Mouse (Mus musculus) gastrocnemius, postnatal 36 days (tissue): ENCODE measurements at regions not wholly inside any gene's neighbourhood (a gene's known extent, or its start where the extent isn't known, plus 50 kb on each side); places are given as distances from the start of the nearest gene placed in this dataset.
"Not testable (repeated sequence)": the region's sequence is repeated elsewhere in the genome, so short reads cannot be mapped to it uniquely, and the experiment has no call there.

Source experiments
- DNase-seq, 2 experiments: peaks; one replicate each; pipeline ENCODE4 v3.0.0; 2022
- intact Hi-C: fragments of 180-260 bp; cut with DNase I; formaldehyde crosslinking; loops from one replicate; pipeline ENCODE4 v1.15.1; 2025

DNA sequence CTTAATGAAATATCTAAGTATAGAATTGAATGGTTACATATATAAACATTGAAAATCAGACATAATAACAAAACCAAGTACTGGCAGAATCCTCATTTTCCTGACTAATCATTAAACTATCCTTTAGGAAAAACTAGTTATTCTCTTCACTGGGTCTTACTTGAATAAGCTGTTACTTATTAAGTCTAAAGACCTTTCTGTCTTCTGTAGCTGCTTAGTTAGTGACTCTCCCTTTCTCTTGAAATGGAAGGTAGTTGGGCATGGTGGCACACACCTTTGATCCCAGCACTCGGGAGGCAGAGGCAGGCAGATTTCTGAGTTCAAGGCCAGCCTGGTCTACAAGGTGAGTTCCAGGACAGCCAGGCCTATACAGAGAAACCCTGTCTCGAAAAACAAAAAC is 135.9 kb upstream of the Abcb5 start:
- DNase-seq, intact Hi-C loops: not testable (repeated sequence)

DNA sequence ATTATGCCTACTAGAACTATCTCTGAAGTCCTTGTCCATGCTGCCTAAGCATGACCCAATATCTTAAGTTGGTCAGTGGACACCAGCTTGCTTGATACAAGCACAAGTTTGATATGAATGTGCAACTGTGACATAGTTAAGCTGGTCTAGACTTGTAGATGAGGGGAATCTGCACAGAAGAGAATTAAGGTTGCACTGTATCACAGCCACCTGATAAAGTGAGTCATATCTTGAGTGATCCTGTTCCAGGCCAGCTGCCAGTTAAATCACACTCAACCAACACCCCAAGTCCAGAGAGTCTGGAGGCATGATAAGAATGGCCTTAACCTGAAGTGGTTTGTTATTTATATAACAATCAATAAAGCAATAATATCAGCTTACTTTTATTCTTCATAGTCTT is 133.5 kb upstream of the Abcb5 start:
- intact Hi-C loops, result no loop called here
- no peak for DNase-seq

DNA sequence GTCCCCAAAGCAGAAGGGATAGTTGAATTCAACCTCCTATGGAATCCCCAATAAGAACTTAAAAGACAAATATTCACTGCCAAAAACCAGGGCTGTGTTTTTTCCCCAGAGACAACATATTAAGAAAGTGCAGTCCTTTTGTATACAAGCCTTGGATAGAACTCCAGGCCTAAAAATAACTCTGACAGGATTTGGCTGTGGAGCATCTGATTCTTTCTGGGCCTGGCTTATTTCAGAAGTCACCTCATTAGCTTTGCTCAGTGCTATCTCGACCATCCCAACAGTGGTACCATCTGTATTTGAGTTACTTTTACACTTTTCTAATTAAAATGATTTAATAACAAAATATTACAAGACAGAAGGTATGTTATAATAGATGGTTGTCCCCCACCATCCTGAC is 131.6 kb upstream of the Abcb5 start:
- intact Hi-C loops, result no loop called here
- DNase-seq, result no peak

DNA sequence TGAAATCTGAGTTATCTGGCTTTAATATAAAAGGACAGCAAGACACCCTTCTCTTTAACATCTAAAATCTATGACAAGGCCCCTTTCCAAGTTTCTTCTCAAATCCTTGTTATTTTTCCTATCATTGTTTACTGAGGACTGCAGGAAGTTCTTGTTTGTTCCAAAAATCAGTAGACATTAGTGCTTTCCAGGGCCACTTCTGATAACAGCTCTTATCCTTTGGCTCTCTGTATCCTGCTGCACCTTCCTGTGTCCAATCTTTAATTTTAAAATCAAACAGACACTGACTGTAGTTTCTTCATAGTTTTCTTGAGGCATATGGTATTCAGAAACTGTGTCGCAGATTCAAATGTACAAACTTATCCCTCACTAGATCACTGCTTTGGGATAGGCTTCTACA is 128.1 kb upstream of the Abcb5 start:
- intact Hi-C loops, result no loop called here
- no peak for DNase-seq

DNA sequence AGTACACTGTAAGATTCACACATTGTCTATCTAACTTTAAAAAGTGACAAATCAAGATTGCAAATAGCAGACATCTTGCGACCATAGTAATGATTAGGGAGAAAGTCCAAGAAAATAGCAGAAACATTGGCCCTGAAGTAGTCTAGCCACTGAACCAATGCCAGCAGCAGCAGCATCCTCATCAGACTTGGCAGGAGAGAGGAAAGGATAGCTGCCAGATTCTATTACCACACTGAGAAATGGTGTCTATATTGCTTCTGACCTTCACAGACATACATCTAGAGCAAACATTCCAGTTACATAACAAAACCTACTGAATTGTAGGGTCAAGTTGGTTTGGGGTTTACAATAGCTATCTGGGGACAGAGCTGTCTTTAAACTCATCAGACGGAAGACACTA is 127.2 kb upstream of the Abcb5 start:
- intact Hi-C loops, result no loop called here
- DNase-seq, result no peak

DNA sequence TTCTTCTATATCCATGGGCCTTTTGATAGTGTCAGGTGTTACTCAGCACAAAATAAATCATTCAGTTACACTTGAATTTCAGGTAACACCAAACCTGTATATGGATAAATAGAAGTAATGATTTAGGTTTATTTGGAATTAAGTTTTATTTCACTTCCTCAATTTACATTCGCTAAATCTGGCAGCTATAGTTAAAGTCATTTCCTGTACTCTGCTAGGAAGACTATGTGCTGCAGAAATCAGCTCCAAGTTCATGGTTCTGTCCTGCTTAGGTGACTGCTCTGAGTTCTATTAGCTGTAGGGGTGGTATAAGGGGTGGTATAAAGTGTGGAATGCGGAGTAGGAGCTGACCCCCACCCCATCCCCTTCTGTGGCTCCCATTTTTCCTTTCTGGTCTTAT is 123.1 kb upstream of the Abcb5 start:
- intact Hi-C loops, result no loop called here

DNA sequence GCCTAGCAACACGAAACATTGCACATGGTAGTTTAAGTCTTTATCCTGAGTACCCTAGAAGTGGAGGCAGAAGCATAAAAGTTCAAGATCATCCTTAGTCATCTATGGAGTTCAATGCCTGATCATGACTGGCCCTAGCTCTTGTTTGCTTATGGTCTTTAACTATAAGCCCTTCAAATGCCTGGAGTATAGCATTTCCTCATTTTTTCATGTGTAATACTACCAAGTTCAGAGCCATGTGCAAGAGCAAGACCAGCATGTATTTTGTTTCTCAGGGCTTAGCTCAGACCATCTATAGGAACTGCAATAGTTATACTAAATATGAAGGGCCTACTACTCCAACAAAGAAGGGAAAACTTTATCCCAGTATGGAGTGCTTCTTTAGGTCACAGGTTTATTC is 122.4 kb upstream of the Abcb5 start:
- intact Hi-C loops, result no loop called here
- DNase-seq, result no peak

More for the DNA sequence above, 123.1 kb upstream of the Abcb5 start:
- no peak for DNase-seq

DNA sequence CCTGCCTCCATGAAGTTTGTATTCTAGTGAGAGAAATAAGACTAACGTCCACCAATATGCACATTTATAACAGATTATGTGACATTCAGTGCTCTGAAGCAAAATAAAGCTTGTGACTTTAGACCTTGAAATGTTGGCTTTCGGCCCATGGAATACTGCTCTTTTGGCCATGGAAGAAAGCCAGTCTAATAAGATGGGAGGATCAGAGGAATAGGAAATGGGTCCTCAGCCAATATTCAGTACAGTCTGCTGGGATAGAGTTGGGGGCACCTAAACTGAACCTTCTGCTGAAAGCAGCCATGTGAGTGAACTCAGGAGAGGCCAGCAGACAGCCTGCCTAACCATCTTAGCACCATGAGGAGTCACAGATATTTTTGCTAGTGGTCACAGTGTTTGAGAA is 118.6 kb upstream of the Abcb5 start:
- intact Hi-C loops, result no loop called here
- no peak for DNase-seq

DNA sequence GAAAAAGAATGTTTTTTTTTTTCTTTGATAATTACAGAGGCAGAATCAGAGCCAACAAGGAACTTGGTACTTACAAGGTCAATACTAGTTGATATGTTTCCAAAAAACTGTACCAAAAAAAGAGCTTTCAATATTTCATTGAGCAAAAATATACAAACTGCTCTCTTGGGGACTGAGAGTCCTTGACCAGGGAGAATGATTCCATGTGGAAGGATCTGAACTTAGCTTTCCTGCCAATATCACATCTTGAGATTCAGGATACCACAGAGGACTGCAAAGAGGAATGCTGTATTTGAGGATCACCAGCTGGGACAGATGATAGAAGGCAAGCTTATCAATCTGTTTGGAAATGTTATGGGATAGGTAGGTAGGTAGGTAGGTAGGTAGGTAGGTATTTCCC is 116.6 kb upstream of the Abcb5 start:
- no peak for DNase-seq

DNA sequence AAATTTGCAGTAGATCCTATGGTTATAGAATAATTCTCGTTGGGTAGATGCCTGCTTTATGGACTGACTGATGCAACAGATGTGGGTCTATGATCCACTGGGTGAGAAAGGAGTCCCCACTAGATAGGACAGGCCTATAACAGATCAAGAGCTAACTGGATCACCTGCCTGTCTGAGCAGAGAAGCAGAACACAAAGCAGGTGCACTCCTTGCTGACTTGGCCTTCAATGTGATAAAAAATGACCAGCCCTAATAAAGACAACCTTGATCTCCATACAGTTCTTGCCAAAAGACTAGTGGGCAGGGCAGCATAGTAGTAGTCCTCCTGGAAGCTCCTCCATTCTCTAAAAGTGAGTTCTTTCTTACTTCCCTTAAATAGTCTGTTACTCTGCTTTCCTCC is 109.6 kb upstream of the Abcb5 start:
- intact Hi-C loops, result no loop called here
- no peak for DNase-seq

More for the DNA sequence above, 116.6 kb upstream of the Abcb5 start:
- intact Hi-C loops, result no loop called here

DNA sequence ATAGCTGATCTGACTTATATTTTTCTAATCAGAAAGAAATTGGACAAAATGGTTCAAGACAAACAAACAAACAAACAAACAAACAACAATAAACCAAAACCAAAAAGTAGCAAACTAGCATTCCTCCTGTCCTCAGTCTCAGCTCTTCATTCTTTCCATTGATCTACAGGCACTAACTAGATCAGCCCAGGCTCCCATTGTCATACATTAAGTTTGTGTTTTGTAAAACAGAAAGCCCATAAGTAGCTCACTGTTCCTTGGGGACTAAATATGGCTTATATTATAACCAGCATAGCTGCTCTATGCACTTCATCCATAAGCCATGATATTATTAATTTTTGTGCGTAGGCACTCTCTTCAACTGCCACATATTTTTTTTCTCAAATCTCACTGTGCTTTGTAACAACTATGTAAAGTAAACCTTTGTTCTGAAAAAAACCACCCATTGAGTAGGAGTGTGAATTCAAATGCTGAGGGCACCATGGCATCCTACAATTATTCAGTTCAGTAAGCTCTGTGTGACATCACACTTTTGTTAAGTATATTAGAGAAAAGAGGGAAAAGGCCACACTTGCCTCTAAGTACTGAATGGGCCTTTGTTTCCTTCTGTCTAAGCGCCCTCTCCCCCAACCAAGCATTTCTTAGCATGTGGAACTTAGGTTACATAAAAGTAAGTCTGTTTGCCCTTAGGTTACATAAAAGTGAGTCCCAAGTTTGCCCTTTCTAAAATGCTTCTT is 108.7 kb upstream of the Abcb5 start:
- DNase-seq, result no peak
- intact Hi-C loops, result no loop called here

DNA sequence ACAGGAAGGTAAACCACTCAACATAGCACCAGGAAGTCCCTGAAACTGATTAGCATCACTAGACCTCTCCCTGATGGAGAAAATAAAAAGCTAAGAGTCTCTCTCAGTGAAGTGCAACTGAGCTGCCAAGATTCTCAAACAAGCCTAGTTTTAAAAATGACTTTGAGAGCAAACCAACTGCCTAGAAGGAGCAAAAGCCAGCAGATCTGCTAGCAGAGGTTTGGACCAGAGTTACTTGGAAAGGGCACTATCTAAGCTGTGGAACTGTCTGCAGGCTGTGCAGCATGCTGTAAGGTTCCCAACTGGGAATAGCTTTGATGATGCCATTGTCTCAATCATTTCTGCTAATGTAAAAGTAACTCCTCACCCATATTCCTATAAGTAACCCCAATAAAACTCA is 107.9 kb upstream of the Abcb5 start:
- DNase-seq, result no peak
- intact Hi-C loops, result no loop called here

DNA sequence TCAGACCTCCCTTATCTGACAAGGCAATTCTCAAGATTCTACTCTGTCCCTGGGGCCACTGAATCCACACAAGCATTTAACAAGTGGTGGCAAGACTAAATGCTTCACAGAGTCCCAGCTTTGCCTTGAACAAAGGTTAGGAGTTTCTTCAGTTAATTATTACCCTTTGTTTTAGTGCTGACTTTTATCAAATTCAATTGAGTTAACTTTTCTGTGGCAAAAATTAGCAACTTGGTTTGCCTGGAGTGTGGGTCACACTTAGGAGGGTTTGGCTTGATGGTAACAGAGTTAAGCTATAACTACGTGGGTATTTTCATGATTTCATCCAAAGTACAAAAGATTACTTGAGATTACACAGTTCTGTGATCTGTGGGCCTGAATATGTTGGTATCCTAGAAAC is 104.7 kb upstream of the Abcb5 start:
- DNase-seq, result no peak
- intact Hi-C loops, result no loop called here

DNA sequence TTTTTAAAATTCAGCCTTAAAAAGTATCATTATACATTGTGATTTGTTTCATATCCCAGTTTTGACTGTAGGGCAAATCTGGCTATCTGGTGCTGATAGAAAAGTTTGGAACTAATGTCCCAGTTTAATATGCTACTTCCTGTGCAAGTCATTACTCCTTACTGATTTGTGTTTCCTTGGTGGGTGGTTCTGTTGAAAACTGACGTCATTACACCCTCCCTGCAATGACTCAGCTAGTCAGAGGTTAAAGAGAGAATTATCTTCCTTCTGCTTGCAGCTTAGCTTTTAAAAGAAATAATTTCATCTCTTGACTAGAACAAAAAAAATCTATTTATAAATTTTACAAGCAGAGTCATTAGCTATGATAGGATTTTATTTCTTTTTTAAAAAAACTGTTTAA is 104.2 kb upstream of the Abcb5 start:
- intact Hi-C loops, result no loop called here

DNA sequence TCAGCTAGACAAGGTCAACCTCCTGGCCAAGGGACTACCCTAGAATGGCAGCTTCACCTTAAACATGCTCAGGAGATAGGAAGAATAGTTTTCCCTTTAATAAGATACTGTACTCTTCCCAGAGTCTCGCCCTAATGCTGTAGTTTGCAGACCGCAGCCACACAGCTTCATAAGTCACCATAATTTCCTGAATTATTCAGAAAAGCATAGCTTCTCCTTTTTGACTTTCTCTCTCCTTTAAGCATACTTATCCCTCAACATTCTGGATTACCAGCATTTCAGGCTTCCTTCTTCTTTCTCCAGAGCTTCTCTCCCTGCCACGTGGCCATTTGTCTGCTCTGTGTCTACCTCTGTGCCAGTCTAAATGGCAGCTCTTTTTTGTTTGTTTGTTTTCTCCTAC is 103.5 kb upstream of the Abcb5 start:
- intact Hi-C loops, result no loop called here
- no peak for DNase-seq

More for the DNA sequence above, 104.2 kb upstream of the Abcb5 start:
- DNase-seq, result no peak

DNA sequence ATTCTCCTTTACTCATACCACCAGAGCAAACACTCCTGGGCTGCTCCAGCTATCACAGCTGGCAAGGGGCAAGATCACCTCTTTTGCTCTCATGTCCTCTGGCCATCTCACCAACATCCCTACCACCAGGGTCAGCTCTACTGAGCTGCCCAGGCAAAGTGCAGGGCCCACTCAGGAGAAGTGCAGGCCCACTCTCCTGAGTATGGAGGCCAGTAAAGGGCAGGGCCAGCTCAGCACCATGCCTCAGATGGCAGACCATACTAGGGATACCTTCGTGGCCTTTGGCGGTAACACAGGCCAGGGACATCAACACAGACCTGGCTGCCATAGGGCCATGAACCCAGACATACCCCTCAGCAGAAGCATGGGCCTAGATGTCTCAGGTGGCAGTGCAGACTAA is 101.9 kb upstream of the Abcb5 start:
- intact Hi-C loops, result no loop called here
- no peak for DNase-seq

DNA sequence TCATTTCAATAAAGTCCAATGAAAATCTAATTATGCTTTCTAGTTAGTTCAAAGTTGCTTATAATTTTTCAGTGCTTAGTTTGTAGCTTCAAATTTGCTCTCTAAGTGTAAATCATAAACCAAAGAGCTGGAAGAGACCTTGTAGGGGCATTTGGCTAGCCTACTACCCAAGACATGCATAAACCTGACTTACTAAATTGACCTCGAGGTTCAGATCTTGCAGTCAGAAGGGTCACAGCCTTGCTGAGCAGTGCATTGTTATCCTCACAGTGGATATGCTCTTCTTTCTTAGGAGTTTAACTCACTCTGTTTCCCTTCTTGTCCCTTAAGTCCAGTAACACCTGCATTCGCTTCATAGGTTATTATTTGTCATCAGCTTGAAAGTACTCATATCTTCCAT is 96.7 kb upstream of the Abcb5 start:
- intact Hi-C loops, result no loop called here
- DNase-seq, result no peak

DNA sequence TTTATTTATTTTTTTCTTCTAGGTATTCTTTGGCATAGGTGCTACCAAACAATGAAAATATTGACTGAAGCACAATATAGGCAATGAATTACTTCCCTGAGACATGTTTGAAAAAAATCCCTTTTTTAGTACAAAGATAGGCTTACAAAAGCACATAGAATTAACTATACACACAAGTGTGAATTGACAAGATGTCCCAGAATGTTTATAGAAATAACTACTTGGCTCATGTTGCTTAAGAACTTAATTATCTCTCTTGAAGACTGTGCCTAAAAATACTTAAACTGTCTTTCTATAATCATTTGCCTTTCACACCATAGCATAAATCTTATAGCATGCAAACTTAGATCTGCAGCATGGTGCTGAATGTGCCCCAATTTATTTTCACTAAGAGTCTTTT is 96.3 kb upstream of the Abcb5 start:
- DNase-seq, result no peak
- intact Hi-C loops, result no loop called here

DNA sequence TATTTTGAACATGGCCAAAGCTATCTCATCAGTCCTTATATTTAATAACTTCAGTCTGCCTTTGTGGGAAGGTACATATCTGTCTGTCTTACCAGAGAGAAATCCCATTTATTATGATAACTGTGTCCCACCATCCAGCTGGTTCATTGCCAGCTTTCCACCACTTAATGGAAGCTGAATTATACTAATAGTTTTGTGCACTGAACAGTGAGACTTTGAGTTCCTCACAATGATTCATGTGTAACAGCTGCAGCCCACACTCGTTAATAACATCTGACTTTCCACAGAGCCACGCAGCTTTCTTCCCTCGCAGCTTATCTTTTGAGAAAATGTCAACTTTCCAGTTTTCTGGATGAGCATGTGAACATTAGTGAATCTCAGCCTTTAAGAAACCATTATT is 88.3 kb upstream of the Abcb5 start:
- intact Hi-C loops, result no loop called here
- no peak for DNase-seq

DNA sequence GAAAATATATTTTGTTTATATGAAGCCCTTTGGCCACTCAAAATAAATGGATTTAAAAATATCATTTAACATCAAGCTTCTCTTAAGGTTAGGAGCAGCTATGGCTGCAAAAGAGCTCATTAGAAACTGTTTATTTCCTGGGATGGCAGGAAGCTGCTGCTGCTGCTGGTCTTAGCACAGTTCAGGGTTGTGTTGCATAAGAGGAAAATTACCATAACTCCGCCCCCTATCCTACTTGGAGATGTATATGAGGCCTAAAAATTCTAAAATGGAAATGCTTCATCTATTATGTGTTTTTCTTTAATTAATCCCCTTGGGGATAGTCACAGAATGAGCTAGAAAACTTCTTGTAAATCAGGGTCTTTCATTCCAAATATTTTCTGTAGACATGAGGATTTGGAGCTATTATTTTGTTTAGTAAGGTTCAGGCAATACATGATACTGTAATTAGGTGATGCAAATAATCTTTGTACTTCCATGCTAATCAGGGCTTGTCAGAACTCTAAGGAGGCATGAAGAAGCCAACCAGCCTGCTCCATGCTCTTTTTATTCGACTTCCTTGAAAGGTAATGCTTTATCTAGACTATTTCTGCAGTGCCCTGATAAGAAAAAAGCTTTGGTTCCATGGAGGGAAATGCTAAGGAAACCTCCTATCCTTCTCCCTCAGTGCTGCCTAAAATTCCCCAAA is 85.6 kb upstream of the Abcb5 start:
- intact Hi-C loops, result no loop called here

DNA sequence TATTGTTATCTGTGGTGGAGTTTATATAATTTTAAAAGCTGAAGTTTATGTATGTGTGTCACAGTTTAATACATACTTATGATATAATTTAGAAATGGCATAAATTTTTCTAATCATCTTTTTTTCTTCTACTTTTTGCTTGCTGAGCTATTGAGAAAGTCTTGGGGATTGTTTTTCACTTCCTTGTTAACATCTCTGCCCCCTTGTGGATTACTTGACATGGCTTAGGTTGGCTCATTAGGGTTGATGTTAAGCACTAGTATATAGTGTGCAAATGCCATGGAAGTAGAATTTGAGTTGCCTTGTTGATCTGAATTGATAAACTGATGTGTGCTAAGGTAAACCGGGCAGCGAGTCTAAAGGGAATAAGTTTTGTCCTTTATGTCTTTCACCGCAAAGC is 72.1 kb upstream of the Abcb5 start:
- intact Hi-C loops, result no loop called here
- no peak for DNase-seq

More for the DNA sequence above, 85.6 kb upstream of the Abcb5 start:
- DNase-seq, result no peak

DNA sequence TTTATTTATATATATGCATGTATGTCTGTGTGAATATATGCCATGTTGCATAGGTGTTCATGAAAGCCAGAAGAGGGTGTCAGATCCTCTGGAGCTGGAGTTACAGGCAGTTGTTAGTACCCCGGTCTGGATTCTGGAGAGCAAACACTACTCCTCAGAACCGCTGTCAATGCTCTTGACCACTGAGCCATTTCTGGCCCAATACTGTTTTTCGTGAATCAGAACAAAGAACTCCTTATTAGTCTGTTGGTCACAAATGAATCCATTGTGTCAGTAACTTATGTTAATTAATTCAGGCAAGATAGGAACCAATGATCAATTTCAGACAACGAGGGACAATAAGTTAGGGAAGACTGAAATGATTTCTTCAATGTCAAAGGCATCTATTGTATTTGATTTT is 68.6 kb upstream of the Abcb5 start:
- DNase-seq, result no peak
- intact Hi-C loops, result no loop called here

DNA sequence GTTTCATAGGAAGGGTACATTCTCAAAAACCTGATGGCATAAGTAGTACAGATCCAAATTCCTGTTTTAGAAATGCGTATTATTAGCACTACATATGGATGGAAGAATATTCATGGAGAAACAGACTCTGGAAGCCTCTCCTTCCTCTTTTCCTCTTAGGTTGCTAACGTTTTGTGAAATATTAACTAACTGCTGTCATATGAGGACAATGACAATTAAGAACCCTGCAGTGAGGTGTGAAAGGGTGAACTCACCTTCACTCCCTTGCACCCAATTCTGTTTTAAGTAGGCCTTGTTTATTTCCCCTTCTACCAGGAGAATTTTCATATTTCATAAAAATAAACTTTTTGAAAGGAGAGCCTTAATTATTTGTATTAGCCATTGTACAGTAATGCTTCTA is 62.5 kb upstream of the Abcb5 start:
- intact Hi-C loops, result no loop called here
- no peak for DNase-seq
